Mouse (Mus musculus) c-Kit-positive CD71-negative TER-119-negative erythroid progenitor cells, embryonic 14.5 days (primary cell): Measurements from ENCODE around the gene Dnajb11.

Experiments
- DNase-seq: peaks from one replicate; pipeline ENCODE4 v3.0.0-alpha.2; 2013; ENCODE audit warnings: low read depth

The Dnajb11 gene

GRCm38 (mm10) chr16:22881487-22881886 is 23.8 kb downstream of the Dnajb11 start:
- no peak for DNase-seq

DNA sequence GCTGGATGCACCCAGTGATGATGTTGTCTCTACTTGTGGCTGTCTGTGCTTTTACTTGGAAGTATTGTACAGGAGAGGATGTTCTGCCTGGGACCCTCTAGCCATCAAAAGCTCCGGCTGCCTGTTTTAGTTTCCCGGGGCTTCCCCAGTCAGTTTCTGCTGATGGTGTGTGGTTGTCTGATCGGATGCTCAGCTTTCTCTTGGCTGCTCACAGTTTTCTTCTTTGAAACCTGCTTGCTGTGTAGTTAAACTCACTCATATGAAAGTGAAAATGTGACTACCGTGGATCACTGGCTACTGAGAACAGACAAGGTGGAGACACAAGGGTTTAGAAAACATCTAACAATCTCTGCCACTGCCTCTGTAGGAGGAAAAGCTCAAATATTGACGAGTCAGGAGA is 25.8 kb downstream of the Dnajb11 start:
- DNase-seq: no peak

- DNase-seq: no peak
These were observed 27.7 kb downstream of the Dnajb11 start for GRCm38 (mm10) chr16:22885356-22885755.

- no peak for DNase-seq
These were observed 29.1 kb downstream of the Dnajb11 start for GRCm38 (mm10) chr16:22886726-22887125.

- DNase-seq: no peak
These were observed 31.2 kb downstream of the Dnajb11 start for GRCm38 (mm10) chr16:22888835-22889234.

DNA sequence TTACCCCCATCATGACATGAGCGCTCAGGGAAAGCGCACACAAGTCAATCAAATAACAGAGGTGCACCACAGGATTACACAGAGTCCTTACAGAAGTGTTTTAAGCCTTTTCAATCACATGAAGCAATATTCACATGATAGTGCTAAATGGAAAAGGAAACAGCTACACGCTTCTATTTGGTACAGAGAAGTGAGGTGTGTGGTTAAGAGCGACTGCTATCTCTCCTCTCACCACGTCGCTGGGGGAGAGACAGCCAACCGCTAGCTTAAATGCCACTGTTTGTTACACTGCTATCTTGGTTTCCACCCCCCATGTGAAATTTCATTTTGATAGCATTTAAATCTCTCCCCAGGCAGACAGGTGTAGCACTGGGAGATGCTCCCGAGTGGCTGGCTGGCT is 32.1 kb downstream of the Dnajb11 start:
- no peak for DNase-seq

- no peak for DNase-seq
These were observed 33.3 kb downstream of the Dnajb11 start, which contains the start of gene Ahsg for GRCm38 (mm10) chr16:22890683-22891510. Ahsg (plus strand) TSS chr16:22891277.

- DNase-seq: no peak
These were observed 34.1 kb downstream of the Dnajb11 start for GRCm38 (mm10) chr16:22891733-22892154.

DNA sequence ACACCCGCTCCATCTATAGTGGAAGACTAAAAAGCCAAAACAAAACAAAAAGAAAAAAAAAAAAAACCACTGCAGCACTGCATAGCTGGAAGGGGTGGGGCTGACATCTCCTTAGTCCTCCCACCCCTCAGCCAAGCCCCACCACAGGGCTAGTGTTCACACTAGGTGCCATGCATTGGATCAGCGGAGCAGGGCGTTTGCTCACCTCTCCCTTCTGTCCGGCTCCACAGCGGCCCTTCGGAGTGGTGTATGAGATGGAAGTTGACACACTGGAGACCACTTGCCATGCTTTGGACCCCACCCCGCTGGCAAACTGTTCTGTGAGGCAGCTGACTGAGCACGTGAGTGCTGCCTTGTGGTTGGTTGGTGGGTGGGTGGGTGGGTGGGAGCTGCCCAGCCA is 36.5 kb downstream of the Dnajb11 start:
- DNase-seq: no peak

GRCm38 (mm10) chr16:22896618-22897017 is 39.0 kb downstream of the Dnajb11 start:
- DNase-seq: no peak

DNA sequence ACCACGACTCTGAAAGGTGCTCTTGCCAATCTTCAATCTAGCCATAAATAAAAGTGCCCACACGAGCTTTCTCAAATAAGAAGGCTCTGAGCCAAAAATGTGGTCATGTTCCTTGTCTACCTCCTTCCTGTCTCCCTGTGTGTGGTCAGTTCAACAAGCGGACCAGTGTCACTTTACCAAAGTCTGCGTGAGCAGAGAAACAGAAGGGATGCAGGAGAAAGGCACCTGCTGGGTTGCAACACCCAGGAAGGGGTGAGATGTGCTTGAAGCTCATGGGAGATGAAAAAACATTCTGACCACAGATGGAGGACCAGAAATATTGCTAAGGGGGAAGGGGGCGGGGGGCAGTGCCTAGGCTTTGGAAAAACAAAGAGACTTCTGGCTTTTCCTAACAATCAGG is 41.7 kb downstream of the Dnajb11 start:
- DNase-seq: no peak

GRCm38 (mm10) chr16:22899866-22900570 is 42.4 kb downstream of the Dnajb11 start:
- no peak for DNase-seq

DNA sequence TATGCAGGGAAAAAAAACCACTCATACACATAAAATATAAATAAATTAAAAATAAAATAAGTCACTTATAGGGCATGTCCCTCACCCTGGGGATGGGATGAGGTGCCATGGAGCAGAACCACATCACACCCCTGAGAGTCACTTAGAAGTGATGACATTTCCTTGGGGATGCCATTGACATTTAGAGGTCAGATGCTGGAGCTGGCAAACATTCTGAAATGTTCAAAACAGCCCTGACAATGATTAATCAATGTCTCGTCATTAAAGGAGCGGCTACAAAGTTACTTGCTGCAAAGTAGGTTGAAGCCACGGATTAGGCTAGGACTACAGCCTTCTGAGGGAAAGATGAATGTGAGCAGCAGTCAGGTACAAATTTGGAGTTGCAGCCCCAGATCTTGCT is 43.7 kb downstream of the Dnajb11 start:
- no peak for DNase-seq

DNA sequence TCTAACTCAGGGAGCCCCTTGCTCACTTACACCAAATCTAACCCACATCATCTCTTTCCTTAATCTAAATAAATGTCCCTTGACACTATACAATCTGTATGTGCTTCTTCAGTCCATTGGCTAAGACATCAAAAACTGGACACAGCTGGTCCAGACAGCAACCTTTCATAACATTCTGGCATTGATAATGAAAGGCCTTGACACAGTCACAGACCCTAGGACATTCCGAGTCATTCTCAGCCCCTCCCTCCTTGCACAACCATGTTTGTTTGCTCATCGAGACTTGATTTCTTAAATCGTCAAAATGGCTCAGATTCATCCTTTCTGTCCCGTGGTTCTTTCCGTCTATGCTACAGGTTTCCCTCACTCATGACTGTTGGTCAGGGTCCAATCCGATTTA is 51.6 kb downstream of the Dnajb11 start:
- no peak for DNase-seq

DNA sequence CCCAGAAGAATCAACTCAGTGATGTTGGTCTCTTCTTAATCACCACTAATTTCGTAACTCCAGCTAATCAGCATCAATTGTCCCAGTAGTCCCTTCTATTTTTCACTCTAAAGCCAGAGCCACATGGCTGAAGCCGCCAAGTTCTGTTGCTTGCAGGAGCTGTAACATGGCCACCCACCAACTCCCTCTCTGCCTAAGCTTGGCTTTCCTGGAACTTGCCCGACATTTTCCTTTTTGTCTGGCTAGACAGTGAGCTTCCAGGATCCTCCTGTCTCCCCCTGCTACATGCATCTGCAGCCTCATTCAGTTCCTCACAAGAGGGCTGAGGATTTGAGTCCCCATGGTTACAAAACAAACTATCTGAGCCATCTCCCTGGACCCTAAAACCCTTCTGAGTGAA is 54.3 kb downstream of the Dnajb11 start:
- no peak for DNase-seq

DNA sequence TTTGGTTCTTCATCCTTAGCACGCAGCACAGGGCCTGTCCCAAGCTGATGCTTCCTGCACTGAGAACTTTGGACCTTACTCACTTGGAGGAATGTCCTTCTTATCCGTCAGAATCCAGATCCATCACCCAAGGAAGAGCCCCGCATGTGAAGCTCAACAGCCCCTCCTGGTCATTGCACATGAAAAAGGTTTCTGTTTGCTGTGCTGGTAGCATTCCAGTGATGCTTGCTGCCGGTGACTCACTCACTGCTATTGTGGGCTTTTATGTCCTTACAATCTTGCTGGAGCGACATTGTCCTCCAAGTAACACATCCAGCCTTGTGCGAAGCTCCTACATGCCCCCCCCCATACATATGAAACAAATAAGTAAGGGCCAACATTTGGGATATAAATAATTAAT is 55.2 kb downstream of the Dnajb11 start:
- no peak for DNase-seq

DNA sequence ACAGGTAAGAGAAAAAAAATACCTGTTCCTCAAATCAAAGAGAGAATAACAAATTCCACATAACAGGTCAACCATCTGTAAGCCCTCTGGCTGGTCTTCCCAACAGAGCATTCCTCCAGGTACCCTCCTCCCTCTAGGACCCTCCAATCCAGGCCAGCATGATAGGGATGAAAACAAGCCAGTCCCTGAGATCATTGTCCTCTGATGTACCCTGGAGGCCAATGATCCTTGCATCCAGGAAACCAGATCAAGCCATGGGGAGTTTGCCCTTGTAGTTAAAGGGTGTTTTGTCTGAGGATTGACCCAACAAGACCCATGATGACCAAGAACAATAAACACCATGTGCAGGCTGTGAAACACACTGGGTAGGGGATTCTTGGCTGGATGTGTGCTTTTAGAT is 56.6 kb downstream of the Dnajb11 start:
- DNase-seq: no peak

- DNase-seq: no peak
These were observed 60.4 kb downstream of the Dnajb11 start, which contains the start of gene Fetub for GRCm38 (mm10) chr16:22918034-22918433. Fetub (plus strand) TSS chr16:22918334.

DNA sequence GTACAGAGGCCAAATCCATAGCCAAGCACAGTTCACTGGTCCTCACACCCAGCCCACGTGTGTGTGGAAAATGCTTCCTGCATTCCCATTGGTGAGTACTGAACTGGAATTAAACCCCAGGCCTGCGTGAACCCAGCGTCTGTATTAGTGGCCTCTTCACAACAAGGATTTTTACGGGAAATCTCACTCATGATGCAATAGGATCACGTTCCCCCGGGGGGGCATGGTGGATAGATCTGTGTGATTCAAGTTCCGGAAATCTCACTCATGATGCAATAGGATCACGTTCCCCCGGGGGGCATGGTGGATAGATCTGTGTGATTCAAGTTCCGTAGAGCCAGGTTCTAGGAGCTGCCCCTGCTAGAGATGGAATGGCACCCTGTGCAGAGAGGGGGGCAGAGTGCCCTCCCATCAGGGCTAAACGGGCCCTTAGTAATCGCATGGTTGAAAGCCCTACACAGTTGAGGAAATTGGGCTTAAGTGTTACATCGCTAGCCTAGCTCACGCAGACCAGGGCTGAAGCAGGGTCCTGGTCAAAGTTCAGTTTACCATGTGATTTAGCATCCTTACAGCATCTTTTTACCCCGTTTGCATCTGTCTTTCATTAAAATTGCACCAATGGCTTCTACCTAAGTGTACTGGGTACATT is 61.1 kb downstream of the Dnajb11 start:
- DNase-seq: no peak

DNA sequence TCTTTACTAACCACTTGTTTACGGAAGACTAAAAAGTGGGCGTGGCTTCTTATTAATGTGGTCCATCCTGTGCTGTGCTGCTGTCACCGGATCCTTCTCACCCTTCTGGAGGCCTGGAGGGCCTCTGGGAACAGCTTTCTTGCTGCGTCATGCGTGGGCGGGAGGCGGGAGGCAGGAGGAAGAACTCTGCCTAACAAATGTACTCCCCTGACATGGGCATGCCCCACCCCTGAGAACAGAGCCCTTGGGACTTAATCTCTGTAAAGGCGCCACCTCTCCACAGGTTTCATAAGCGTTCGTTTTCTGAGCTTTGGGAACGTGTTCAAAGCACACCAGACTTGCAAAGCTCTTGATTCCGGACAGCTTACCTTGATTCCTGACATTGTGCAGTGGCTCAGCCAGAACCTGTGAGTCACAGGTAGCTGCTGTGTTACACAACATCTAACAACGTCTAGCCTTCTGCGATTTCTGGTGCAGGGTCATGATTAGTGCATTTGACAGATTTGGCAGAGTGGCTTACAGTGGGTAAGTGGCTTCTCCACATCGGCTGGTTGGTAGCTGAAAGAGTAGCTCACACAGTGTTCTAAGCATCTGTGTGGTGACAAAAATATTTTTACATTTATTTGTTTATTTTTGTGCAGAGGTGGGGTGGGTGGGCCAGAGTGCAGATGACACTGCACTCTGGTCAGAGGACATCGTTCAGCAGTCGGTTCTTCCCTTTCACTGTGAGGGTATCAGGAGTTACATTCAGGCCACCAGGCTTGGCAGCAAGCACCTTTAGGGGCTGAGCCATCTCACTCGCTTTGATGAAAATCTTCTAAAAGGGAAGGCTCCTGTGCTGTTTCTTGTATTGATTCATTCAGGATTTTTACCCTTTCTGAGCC is 62.6 kb downstream of the Dnajb11 start:
- DNase-seq: peak; percentile 13

DNA sequence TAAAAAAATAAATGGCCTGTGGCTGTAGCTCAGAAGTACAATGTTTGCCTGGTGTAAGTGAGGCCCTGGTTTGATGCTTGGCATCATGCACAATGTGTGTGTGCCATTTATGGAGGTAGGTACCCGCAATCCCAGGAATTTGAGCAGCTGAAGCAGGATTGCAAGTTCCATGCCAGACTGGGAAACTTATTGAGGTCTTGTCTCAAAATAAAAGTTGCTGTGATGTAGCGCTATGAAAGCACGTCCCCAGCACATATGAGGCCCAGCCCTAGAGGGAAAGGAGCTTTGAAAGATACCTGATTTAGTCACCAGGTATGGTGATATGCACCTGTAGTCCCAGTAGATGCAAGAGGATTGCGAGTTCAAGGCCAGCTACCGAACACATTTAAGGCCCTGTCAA is 64.1 kb downstream of the Dnajb11 start:
- no peak for DNase-seq

DNA sequence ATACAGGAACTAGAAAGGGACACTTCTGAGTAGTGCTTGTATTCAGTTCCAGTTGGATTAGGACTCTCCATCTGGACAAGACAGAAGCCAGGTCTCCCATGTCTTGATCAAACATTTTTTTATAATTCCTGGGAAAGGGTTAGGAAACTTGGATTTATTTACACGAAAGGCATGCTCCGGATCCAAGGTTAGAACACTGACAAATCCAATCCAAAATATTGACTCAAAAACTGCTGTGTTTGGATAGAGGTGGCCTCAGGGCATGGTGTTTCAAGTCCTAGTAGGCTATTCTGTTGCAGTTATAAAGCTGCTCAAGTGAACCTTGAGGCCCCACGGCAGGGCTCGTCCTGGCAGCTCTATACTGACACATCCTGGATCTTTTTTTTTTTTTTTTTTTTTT is 64.8 kb downstream of the Dnajb11 start:
- no peak for DNase-seq
